Mouse (Mus musculus) T-cell, adult 2 months (primary cell): ENCODE results near the gene Gm4756.
A peak's percentile ranks its signal among the peaks of the same experiment; 100 is the strongest.
"Not testable (repeated sequence)": the region's sequence is repeated elsewhere in the genome, so short reads cannot be mapped to it uniquely, and the experiment has no call there.

Experiments
- DNase-seq: peaks from one replicate; pipeline ENCODE4 v3.0.0; 2022; ENCODE audit warnings: low spot score

The Gm4756 gene

DNA sequence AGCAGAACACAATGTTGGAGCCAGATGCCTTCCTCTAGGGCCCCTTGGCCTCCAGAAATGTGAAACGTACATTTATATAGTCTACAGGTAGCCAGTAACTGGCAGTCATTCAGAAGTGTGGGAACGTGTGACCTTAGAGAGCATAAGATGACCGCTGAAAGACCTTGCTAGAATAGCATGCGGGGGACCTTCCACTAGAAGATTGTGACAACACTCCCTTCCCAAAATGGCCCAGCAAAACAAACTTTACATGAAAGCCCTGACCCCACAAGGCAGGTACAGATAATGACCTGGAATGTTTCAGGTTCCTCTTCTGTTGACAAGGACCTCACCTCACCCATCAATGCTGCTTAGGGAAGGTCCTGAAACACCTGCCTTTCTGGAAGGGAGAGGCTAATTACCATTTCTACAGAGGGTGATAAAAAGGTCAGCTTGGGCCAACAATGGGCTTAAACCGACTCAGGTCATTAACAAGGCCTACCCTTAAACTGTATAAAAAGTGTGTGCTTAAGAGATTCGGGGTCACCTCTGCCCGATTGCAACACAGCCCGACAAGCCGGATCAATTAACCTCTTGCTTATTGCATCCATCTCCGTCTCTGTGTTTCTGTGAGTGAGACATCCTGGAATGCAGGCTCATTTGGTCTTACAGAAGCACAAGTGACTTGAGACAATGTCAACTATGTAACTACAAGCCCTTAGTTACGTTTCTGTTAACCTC is at the start of gene Gm4756:
Gm4756 (minus strand) TSS at position 51 of the 720 bp plus-strand sequence.
- DNase-seq: no peak

DNA sequence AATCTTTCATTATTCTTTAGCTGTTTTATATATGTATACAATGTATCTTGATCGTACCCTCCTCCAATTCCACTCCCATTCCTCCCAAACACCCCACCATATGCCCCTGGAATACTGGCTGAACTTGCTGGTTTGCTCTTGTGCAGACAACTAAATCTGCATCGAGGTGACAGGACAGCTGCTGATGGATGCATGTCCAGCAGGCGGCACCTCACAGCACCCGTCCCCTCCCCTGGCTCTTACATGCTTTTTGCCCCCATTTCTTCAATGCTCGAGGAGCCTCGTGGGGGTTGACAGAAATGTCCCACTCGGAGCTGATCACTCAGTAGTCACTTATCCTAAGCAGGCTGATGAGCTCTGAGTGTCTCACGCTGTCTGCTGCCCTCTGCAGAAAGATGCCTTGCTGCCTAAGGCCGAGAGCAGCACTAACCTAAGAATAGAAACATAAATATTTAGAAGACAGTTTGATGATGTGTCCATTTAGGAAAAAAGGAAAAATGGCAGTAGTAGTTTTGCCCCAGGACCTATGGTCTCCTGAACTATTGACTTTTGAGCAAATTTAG is 45.5 kb upstream of the Gm4756 start:
- no peak for DNase-seq

DNA sequence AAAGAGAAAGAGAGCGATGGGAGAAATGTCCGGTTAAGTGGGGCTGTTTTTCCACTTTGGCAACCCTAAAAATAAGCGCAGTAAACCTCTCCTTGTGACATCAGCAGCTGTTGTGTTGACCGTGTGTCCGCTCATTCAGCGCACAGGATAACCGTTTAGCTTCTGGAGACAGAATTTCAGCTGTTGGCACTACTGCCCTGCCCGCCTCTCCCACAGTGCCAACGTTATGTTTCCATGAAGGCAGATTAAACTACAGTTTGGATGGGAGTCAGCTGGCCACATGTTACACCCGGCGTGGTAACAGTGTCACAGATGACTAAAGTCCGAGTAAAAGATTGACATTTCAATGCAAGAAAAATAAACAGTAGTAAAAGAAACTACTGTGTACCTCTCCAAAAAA is 45.0 kb upstream of the Gm4756 start:
- no peak for DNase-seq

DNA sequence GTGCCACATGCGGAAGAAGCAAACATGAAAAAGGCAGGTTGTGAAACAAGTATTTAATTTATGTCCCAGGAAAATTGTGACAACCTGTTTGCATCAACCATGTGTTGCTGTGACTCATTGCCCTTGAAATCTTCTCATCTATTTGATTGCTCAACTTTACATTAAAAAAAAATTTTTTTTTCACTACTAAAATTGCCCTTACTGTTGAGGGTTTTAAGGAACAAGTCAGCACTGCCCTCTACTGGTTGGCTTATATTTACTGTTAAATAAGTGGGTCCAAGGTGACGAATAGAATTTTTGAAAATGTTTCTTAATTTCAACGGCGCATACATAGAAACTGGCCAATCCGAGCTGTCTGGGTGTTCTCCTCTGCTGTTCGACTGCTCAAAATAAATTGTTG is 44.4 kb upstream of the Gm4756 start:
- no peak for DNase-seq

DNA sequence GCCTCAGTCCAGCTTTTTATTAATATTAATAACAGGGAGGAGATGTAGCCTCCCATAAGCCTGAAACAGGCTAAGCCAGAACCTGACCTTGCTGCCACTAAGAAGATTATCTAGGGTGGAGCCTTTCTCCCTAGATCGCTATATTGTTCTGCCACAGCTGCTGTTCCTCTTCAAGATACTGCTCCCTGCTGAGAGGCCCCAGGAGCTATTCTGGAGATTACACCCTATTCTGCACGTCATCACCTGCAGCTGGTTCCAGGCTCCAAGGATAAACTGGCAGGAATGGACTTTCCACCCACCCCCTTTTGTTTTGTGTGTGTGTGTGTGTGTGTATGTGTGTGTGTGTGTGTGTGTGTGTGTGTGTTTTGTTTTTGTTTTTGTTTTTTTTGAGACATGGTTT is 38.8 kb upstream of the Gm4756 start:
- DNase-seq: not testable (repeated sequence)

DNA sequence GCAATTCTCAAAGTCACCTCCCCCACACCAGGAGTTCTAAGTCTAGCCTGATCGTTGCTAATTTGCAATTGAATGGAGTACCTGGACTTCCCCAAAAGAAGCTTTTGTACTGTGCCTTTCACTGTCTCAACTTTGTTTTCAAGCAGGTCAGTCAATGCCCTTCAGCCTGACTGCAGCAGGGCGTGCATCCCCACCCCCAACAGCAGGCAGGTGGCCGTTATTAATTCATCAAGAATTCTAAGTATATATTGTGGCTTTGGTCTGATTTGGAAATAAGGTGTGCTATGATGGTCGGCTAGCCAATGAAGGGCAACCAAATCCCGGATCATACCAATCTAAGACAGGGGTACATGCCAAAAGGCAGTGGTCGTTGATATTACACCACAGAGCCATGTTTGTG is 38.3 kb upstream of the Gm4756 start:
- not testable (repeated sequence) for DNase-seq

DNA sequence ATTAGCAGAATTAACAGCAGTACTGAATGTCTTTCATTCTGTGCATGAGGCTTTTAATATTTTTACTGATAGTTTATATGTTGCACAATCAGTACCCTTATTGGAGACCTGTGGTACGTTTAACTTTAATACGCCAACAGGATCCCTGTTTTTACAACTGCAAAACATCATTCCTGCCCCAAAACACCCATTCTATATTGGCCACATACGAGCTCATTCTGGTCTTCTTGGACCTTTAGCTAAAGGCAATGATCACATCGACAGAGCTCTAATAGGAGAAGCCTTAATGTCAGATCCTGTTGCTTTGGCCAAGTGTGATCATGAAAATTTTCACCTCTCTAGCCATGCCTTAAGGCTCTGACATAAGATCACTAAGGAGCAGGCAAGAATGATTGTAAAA is 37.1 kb upstream of the Gm4756 start:
- not testable (repeated sequence) for DNase-seq

DNA sequence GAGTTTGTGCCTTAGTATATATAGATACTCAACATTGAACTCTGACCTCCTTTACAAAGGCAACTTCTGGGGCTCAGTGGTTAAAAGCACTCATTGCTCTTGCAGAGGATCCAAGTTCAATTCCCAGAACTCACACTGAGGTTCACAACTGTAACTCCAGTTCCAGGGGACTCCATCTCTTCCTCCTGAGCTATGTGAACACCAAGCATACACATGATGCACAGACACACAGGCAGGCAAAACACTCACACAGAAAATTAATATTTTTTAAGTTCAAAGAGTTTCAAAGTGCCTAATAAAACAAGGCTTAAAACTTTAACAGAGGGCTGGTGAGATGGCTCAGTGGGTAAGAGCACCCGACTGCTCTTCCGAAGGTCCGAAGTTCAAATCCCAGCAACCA is 34.2 kb upstream of the Gm4756 start:
- DNase-seq: no peak

DNA sequence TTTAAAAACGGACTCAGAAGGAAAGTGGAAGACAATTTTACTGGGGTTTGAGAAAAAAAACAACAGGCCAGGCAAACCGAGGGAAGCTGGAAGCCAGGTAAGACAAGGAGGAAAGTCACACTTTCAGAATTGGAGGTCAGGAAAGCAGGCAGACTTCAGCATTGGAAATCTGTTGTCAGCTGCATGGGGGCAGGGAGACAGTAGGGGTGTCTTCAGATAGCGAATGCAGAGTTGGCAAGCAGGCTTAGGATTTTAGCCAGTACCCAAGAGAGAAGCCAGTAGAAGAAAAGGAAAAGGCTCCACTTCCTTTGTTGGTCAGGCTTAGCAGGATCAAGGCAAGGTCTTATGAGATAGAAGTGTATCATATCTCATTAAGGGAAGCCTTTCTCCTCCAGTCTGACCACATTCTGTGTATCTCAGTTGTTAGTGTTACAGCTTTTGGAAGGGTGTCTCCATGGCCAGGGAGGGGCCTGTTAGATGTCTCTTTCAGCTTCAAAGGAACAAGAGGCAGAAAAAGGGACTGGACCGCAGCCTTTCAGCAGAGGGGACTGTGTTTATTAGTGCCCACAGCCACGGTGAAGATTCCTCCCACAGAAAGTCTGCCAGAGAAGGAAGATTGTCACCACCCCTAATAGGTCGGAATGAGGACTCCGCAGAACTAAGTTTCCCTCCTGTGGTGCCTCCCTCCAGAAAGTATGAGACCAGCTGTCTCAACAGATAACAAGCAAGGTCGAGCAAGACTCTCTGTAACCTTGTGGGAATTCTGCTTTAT is 33.2 kb upstream of the Gm4756 start:
- no peak for DNase-seq

DNA sequence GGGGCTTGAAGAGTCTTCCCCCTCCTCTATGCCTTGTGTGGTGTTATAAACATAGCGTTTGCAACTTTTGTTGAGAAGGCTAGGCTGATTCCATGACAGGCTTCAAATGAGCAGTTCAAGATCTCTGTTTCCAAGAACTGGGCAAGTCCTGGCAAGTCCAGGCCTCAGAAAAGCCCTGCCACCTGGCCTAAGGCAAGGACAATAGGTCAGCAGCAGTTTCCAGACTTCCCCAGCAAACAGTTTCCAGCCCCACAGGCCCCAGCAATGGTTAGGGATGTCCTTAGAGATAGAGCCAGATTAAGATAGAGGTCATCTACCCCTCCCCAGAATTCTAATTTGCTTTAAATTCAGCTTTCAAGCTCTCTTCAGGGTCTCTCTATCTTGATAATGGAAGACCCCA is 32.5 kb upstream of the Gm4756 start:
- DNase-seq: no peak

DNA sequence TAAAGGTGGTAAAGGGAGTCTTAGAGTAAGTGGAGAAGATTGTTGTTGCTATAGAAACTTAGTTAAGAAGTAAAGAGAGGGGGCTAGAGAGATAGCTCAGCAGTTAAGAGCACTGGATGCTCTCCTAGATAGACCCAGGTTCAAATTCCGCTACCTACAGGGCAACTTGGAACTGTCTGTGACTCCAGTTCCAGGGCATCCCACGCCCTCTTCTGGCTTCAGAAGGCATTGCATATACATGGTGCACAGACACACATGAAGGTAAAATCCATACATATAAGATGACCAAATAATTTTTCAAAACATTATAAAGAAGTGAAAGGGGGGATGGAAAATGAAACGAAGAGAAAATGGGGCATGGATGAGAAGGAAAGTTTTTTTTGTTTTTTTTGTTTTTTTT is 30.2 kb upstream of the Gm4756 start:
- no peak for DNase-seq

DNA sequence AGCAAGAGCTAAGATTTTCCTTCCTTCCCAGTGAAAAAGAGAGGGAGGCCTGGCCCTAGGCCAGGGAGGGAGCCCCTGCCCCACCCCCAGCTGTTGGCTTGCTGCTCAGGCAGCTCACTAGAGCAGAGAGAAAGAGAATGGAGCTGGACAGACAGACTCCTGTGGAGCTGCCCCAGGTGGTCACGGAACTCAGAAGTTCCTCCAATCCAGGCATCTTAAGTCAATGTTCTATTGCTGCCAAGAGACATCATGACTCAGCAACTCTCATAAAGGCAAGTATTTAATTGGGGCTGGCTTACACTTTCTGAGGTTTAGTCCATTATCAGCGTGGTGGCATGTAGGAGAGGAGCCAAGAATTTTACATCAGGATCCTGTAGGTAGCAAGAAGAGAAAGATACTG is 25.4 kb upstream of the Gm4756 start:
- DNase-seq: no peak

DNA sequence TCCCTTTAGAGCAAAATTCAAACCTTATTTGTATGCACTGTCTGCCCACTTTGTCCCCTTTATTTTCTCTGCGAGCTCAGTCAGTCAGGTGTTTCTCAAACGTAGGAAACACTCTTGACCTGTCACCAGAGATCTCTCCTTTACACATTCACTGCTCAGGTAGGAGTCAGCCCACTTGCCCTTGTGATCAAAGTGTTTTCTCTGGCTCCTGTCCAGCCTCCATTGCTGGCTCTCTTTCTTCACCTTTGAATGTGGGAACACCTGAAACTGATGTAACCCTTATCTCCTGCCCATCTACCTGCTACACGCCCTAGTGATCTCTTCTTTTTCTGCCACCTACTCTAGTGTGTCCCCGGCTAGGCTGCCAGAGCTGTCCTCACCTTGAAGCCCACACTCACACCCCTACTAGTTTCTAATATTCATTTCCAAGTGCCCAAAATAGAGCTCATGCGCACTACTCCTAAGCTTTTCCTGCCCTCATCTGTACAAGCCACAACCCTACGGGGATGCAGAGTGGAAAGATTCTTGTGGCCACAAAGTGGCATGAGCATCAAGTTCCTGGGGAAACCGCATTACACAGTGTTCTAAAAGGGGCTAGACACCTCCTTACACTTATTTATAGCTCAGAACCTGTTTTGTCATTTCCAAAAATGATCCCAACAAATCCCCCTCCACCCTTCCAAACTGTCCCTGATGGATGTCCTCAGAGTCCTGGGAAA is 24.8 kb upstream of the Gm4756 start:
- DNase-seq: no peak

DNA sequence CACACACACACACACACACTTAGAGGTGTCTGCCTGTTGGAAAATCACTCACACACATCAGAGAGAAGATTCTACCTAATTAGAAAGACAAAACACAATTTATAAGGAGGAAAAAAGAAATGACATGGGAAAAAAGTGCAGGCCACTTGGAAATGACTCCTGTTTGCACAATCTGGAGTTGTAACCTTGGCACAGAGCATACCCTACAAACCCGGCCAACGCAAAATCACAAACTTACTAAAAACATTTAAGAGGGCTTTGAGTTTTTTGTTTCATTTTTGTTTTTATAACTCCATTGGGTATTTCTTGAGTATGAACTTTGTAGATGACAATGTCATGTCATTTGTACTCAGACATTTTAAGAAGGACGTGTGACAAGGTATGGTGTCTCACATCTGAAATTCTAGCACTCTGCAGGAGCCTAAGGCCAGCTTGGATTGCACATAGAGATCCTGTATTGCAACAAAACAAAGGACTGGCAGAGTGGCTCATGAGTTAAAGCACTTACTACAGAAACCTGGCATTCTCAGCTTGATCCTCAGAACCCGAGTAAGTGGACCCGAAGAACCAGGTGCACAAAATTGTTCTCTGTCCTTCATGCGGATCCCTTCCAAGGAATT is 22.2 kb upstream of the Gm4756 start:
- DNase-seq: no peak

DNA sequence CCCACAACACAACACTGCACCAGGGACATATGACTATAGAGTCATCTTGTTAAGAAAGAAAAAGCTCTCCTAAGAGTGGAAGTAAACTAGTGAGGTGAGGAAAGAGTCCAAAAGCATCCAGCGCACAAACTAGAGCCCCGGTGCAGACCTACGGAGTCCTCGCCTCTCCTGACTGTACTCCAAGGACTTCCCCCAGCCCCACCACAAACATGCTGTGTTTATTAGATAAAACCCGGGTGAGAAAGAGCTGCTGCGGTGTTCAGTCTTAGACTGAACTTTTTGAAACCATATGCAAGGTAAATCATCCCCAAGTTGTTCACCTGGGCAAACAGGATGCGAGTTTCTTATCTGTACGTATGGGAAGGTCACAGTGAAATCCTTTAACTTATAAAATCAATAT is 21.5 kb upstream of the Gm4756 start:
- DNase-seq: no peak

DNA sequence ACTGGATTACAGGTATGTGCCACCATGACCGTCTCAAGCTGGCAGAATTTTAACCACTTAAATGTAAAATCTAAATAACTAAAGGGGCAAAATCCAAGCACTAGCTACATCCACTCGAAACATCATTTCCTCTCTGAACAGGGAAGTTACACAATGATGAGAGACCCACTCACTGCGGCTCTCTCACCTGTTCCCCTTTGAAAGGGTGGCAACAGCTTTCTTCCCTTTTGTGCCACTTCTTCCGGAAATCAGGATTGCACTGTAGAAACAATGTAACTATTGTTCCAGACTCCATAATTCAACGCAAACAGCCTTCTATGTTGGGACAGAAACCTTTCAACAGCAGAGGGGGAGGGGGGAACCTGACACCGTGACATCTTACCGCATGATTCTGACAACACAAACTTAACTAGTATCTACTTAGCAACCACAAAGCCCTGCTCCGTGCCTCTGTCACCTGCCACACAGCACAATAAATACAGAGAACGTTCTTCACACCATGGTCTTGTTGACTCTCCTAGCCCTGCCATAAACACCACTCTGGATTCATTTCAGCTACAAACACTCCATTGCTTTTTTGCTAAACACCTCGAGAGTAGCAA is 18.5 kb upstream of the Gm4756 start:
- no peak for DNase-seq

DNA sequence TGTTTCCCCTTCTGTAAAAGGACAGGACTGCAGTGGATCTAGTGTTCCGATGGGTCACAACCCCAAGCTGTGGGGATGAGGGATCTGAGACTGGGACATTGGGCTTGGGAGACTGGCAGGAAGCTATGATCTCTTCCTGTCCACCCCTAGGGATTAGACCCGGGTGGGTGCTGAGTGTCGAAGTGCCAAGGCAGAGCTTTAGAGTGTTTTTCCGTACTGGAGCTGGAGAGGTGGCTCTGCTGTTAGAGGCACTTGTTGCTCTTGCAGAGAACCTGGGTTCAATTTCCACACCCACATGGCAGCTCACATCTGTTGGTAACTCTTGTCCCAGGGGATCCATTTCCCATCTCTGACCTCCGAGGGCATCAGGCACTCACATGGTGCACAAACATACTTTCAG is 16.6 kb upstream of the Gm4756 start:
- no peak for DNase-seq

DNA sequence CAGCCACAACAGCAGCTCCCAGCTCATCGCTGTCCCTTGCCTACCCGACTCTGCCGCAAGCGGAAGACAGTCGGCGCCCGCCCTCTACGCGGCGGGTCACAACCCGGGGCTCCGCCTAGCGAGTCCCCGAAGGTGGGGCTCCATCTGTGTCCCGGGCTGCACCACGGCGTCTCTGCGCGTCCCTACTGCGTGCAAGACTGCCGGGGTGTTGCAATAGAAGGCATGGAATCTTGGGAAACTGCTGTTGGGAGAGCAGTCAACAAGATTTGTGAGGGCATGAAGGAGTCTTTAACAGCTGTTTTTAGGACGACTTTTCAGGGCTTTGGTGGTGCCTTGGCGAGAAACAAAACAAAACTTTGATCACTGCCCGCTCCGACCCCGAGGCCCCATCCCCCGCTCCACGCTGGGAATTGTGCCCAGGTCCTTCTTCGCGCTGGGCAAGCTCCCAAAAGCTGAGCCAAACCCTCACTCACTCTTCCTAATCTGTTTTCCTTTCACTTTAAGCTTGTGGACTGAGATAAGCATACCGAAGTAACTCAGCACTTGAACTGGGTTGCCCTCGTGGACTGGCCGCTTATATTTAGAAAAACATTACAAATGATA is 15.4 kb upstream of the Gm4756 start, which contains the start of gene Dhrs7:
Dhrs7 (minus strand) TSS at position 175 of the 603 bp plus-strand sequence.
- peak; percentile 92 for DNase-seq

DNA sequence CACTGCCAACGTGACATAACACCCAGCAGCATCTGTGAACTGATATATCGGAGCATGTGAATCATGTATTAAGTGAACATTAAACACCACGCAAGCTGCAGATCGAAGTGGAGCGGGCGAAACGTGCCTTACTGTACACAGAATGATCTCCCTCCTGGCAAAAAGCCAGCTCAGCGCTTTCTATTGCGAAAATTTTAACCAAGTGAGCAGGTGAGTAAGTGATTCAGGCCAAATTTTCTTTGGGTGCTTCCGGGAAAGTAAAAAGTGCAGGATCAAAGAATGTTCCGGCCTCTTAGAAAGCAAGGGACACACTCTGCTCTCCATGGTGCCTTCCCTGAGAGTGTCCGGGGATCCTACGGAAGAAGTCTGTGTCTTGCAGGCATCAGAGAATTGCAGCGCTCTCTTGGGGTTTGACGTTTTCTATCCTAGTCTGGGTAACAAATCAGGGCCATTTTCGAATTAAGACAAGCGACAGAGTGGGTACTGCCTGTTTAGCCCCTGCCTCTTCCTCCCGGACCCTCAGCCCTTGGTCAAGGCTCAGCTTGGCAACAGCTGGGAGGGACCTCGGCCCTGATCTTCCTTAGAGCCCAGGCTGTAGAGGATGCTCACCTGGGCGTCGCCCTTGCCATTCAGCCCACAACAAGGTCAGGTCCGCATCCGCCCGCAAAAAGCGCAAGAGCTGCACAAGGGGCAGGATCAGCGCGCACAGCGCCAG is 14.7 kb upstream of the Gm4756 start:
- no peak for DNase-seq

DNA sequence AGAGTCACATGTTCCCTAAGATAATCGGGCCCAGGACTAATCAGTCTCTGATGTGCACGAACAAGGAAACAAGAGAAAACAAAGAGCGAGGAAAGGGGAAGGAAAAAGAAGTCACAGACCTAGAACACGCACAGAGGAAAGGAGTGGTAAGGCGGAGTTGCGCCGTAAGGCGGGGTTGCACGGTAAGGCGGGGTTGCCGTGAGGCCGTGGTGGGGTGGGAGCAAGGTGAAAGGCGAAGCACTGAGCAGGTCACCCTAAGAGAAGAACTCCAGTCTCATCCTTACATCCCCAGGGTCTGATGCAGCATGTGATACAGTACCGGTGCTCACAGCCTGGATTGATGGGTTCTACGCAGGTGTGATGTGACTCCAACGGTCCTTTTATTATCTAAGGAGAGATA is 6.3 kb upstream of the Gm4756 start:
- no peak for DNase-seq

DNA sequence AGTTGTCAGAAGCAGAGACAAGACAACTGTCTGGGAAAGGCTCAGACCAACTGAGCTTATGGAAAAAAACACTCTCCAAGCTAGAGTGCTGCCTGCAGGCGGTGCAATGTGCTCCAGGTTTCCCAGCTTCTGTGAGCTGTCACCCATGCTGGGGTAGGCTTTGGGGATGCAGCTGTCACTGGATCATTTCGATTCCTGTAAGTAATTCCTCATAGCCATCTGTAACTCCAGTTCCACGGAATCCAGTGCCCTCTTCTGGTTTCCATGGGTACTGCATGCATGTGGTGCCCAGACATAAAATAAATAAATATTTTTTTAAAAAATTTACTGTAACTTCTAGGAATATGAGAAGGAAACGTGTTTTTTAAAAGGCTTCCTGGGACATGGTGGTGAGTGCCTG is 5.2 kb upstream of the Gm4756 start:
- peak; percentile 6 for DNase-seq
